Mouse (Mus musculus) brain, embryonic 14.5 days (tissue): ENCODE results near the gene Pdk2.

Source experiments
- CTCF ChIP-seq: fragments of 200-500 bp; IDR thresholded peaks from 2 replicates; pipeline ENCODE4 v1.5.1; 2012; ENCODE audit warnings: inconsistent platforms, mild to moderate bottlenecking, moderate library complexity, borderline replicate concordance; ENCODE audit not compliant: insufficient read depth, insufficient read length; ENCODE audit errors: extremely low read depth
- POLR2A ChIP-seq: fragments of 200-500 bp; IDR thresholded peaks from 2 replicates; pipeline ENCODE4 v1.6.1; 2012; ENCODE audit warnings: mild to moderate bottlenecking, inconsistent platforms, borderline replicate concordance; ENCODE audit not compliant: poor library complexity, insufficient read depth, insufficient read length, severe bottlenecking; ENCODE audit errors: extremely low read depth

GRCm38 (mm10) chr11:95088286-95088685 lies 47.1 kb upstream of the Pdk2 start:
- no peak for TF ChIP-seq CTCF
- no peak for TF ChIP-seq POLR2A
